ENCODE assay signal across 24 mouse cellular contexts in the genomic region with DNA sequence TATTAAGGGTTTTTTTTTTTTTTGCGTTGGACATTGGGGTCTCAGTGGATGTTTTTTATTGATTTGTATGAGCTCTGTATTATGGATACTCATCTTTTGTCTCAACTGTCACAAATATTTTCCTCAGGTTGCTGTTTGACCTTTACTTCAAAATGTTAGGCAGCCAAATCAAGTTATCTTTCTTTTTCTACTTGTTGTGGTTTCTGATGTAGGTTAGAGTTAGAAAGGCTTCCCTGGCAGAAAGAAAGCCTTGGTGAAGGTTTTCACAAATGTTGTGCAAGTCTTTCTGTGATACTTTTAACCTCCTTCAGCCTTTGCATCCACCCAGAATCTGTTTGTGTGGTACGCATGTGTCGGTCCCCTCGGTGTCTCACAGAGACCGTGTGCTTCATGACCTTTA. TPM values are rescaled to one million over a fixed set of nuclear protein-coding genes. Genes with fewer than 3 reads are reported as not detected.
DNase-seq lines count a peak whose midpoint lies in the region; ATAC-seq and TF ChIP-seq lines count a peak whose summit lies in the region.
"Had no signal": no experiment of that assay in that cellular context is flagged by ENCODE, and none has a peak within 500 bp of the region (broad histone marks: within the 10 kb centered on the region; RNA-seq: fewer than 3 reads in every experiment).

No protein-coding gene starts in this region.

- DNase-seq in midbrain, embryonic 11.5 days (ENCODE audit: low spot score, missing footprints): peak; percentile 47
- DNase-seq in thymus, adult 2 months: no peak
- DNase-seq in thymus, postnatal 36 days: no peak
- DNase-seq in induced T-regulatory cell, adult 2 months (ENCODE audit: low read depth): peak; percentile 79
- DNase-seq in forebrain, embryonic 11.5 days (ENCODE audit: low spot score): no peak
- no peak for DNase-seq in liver
- DNase-seq: adrenal gland, adult 8-10 months; adrenal gland, postnatal 14 days; adrenal gland, postnatal 36 days; cerebellum, adult 11-12 months; cerebellum, adult 2 months; cerebellum, adult 9-10 months; cerebellum, postnatal 10 days; cerebellum, postnatal 25 days had no signal

- H3K36me3 ChIP-seq in midbrain, embryonic 11.5 days (ENCODE audit: control insufficient read depth, insufficient read depth, low read length): no peaks in the 10 kb centered on the region
- no peaks in the 10 kb centered on the region for H3K36me3 ChIP-seq in midbrain, embryonic 16.5 days (ENCODE audit: control insufficient read depth, insufficient read depth, low read length)
- H3K36me3 ChIP-seq in thymus, adult 2 months (ENCODE audit: control insufficient read depth, insufficient read depth, low read length): no peaks in the 10 kb centered on the region
- no peaks in the 10 kb centered on the region for H3K36me3 ChIP-seq in forebrain, embryonic 11.5 days (ENCODE audit: control insufficient read depth, insufficient read depth, low read length)
- H3K36me3 ChIP-seq: embryonic facial prominence, embryonic 10.5 days; embryonic facial prominence, embryonic 12.5 days; forebrain, embryonic 12.5 days; G1E had no signal

- no peaks in the 10 kb centered on the region for H3K9me3 ChIP-seq in midbrain, embryonic 11.5 days (ENCODE audit: control insufficient read depth, low read length)
- H3K9me3 ChIP-seq in midbrain, embryonic 16.5 days (replicated peaks; ENCODE audit: control insufficient read depth, low read length, poor library complexity, severe bottlenecking): no peaks in the 10 kb centered on the region
- no peaks in the 10 kb centered on the region for H3K9me3 ChIP-seq in forebrain, embryonic 11.5 days (ENCODE audit: control insufficient read depth, low read length)
- H3K9me3 ChIP-seq: embryonic facial prominence, embryonic 10.5 days; embryonic facial prominence, embryonic 12.5 days; forebrain, embryonic 12.5 days; G1E had no signal

- H3K4me2 ChIP-seq in midbrain, embryonic 11.5 days: no peak overlapping the region
- H3K4me2 ChIP-seq in midbrain, embryonic 16.5 days (ENCODE audit: low read length): no peak overlapping the region
- H3K4me2 ChIP-seq in forebrain, embryonic 11.5 days (ENCODE audit: low read depth, low read length, severe bottlenecking): no peak overlapping the region
- H3K4me2 ChIP-seq: embryonic facial prominence, embryonic 12.5 days; forebrain, embryonic 12.5 days had no signal

- no peak for TF ChIP-seq POLR2A in thymus, adult 2 months (IDR thresholded peaks at IDR 0.05; ENCODE audit: control insufficient read depth, extremely low read depth, insufficient read depth, low read length, poor library complexity)

- 91% methylated on average over 5 of the region's 5 CpGs for WGBS in midbrain, embryonic 11.5 days
- WGBS in midbrain, embryonic 16.5 days: 91% methylated on average over 5 of the region's 5 CpGs
- WGBS in thymus, adult 2 months: 70% methylated on average over 5 of the region's 5 CpGs
- WGBS in forebrain, embryonic 11.5 days: 96% methylated on average over 5 of the region's 5 CpGs

- no peaks in the 10 kb centered on the region for H3K27me3 ChIP-seq in midbrain, embryonic 11.5 days (ENCODE audit: control insufficient read depth, insufficient read depth, low read length)
- no peaks in the 10 kb centered on the region for H3K27me3 ChIP-seq in midbrain, embryonic 16.5 days (ENCODE audit: control insufficient read depth, insufficient read depth, low read depth, low read length)
- no peaks in the 10 kb centered on the region for H3K27me3 ChIP-seq in thymus, adult 2 months (ENCODE audit: control insufficient read depth, insufficient read depth, low read length)
- H3K27me3 ChIP-seq in forebrain, embryonic 11.5 days (ENCODE audit: control insufficient read depth, insufficient read depth, low read length): no peaks in the 10 kb centered on the region
- H3K27me3 ChIP-seq: CH12.LX; embryonic facial prominence, embryonic 12.5 days; forebrain, embryonic 12.5 days; Patski had no signal

- no peak overlapping the region for H3K27ac ChIP-seq in midbrain, embryonic 11.5 days (ENCODE audit: low read depth, low read length)
- no peak overlapping the region for H3K27ac ChIP-seq in midbrain, embryonic 16.5 days (ENCODE audit: low read length)
- peak overlapping the region; percentile 69; the same call in 1 of the 2 replicates for H3K27ac ChIP-seq in thymus, adult 2 months (ENCODE audit: control insufficient read depth, insufficient read depth, low read length)
- H3K27ac ChIP-seq in forebrain, embryonic 11.5 days (ENCODE audit: low read depth, low read length): no peak overlapping the region
- H3K27ac ChIP-seq: embryonic facial prominence, embryonic 10.5 days; embryonic facial prominence, embryonic 12.5 days; forebrain, embryonic 12.5 days had no signal

- H3K9ac ChIP-seq in midbrain, embryonic 11.5 days (ENCODE audit: low read length): no peak overlapping the region
- H3K9ac ChIP-seq in midbrain, embryonic 16.5 days (ENCODE audit: low read depth, low read length): no peak overlapping the region
- no peak overlapping the region for H3K9ac ChIP-seq in forebrain, embryonic 11.5 days (ENCODE audit: low read length)
- H3K9ac ChIP-seq: embryonic facial prominence, embryonic 12.5 days; forebrain, embryonic 12.5 days had no signal

- no peak overlapping the region for H3K4me3 ChIP-seq in midbrain, embryonic 11.5 days (ENCODE audit: low read depth, low read length)
- H3K4me3 ChIP-seq in midbrain, embryonic 16.5 days (ENCODE audit: low read depth, low read length): no peak overlapping the region
- no peak overlapping the region for H3K4me3 ChIP-seq in thymus, adult 2 months (ENCODE audit: control insufficient read depth, insufficient read depth, low read length)
- no peak overlapping the region for H3K4me3 ChIP-seq in forebrain, embryonic 11.5 days (ENCODE audit: low read depth, low read length)
- H3K4me3 ChIP-seq: embryonic facial prominence, embryonic 10.5 days; embryonic facial prominence, embryonic 12.5 days; forebrain, embryonic 12.5 days had no signal

- ATAC-seq in midbrain, embryonic 11.5 days (ENCODE audit: low FRiP score): no peak
- ATAC-seq in midbrain, embryonic 16.5 days: no peak
- ATAC-seq in forebrain, embryonic 11.5 days (replicated peaks; ENCODE audit: low FRiP score): no peak
- ATAC-seq: activated CD4-positive, CD25-positive, alpha-beta regulatory T cell, adult 4 months; forebrain, embryonic 14.5 days; forebrain, embryonic 16.5 days; Patski had no signal

- H3K4me1 ChIP-seq in midbrain, embryonic 11.5 days (ENCODE audit: control insufficient read depth, insufficient read depth, low read length): no peaks in the 10 kb centered on the region; the same call in 1 of the 2 replicates
- peaks cover 4% of the 10 kb centered on the region; the same call in 1 of the 2 replicates for H3K4me1 ChIP-seq in midbrain, embryonic 16.5 days (ENCODE audit: control insufficient read depth, insufficient read depth, low read length)
- peaks cover 56% of the 10 kb centered on the region for H3K4me1 ChIP-seq in thymus, adult 2 months (replicated peaks; ENCODE audit: control insufficient read depth, insufficient read depth, low read length)
- no peaks in the 10 kb centered on the region; the same call in 1 of the 2 replicates for H3K4me1 ChIP-seq in forebrain, embryonic 11.5 days (replicated peaks; ENCODE audit: control insufficient read depth, insufficient read depth, low read length)
- H3K4me1 ChIP-seq: embryonic facial prominence, embryonic 10.5 days; embryonic facial prominence, embryonic 12.5 days had no signal

- TF ChIP-seq CTCF in thymus, adult 2 months (IDR thresholded peaks at IDR 0.05; ENCODE audit: borderline replicate concordance, control insufficient read depth, extremely low read depth, insufficient read depth, low read length, poor library complexity): no peak

RNA-seq across cellular contexts. Expression of gene Cd5, which starts 13.8 kb away (rescaled TPM):
- polyA plus RNA-seq in midbrain, embryonic 11.5 days (2014; fragmentation: Nextera tagmentation; extraction: Ambion mirVana): 0.08 and 0.22 TPM in 2 replicates
- polyA plus RNA-seq in midbrain, embryonic 16.5 days (2015; fragmentation: Nextera tagmentation; extraction: Ambion mirVana): 0.48 and 0.78 TPM in 2 replicates
- 250 and 282 TPM in 2 replicates for polyA plus RNA-seq in thymus, adult 2 months (2012; rRNA removed)
- 0.05 TPM in 1 of 2 replicates, not detected in the other for polyA plus RNA-seq in forebrain, embryonic 11.5 days (2014; fragmentation: Nextera tagmentation; extraction: Ambion mirVana)
- polyA plus RNA-seq: forebrain, embryonic 12.5 days; G1E; Patski had no signal

Comparison
In these comparisons a context has a peak if more than half of its experiments do, and no peak if none do; other contexts are left out.
1. DNase-seq: peak in midbrain, embryonic 11.5 days (single experiment) and induced T-regulatory cell, adult 2 months (single experiment); none in thymus, adult 2 months (single experiment), thymus, postnatal 36 days (0 of 2), forebrain, embryonic 11.5 days (single experiment) and liver (single experiment).
2. RNA of gene Cd5, which starts 13.8 kb away (polyA plus RNA-seq): 250 to 282 TPM in thymus, adult 2 months; 0.48 to 0.78 TPM in midbrain, embryonic 16.5 days, 0.08 to 0.22 TPM in midbrain, embryonic 11.5 days and 0.05 TPM in forebrain, embryonic 11.5 days; every median in the first group is over 100 times any median in the second.